ENCODE assay signal across 16 mouse cellular contexts in genomic region chr2:29198446-29198845, GRCm38 (mm10). TPM values are rescaled to one million over a fixed set of nuclear protein-coding genes. Genes with fewer than 3 reads are reported as not detected.
DNase-seq lines count a peak whose midpoint lies in the region; ATAC-seq and TF ChIP-seq lines count a peak whose summit lies in the region.
"Had no signal": no experiment of that assay in that cellular context is flagged by ENCODE, and none has a peak within 500 bp of the region (broad histone marks: within the 10 kb centered on the region; RNA-seq: fewer than 3 reads in every experiment).

No protein-coding gene starts in this region.

- no peak for ATAC-seq in liver, postnatal 0 days
- ATAC-seq: forebrain, postnatal 0 days; midbrain, embryonic 15.5 days had no signal

- no peak for TF ChIP-seq CTCF in liver, postnatal 0 days (IDR thresholded peaks at IDR 0.05; ENCODE audit: low read depth)

- DNase-seq in cerebellum, postnatal 25 days = peak; percentile 14 to 21
- no peak for DNase-seq in cerebellum, adult 11 months
- DNase-seq in heart, adult 8-10 months (ENCODE audit: low spot score) = peak; percentile 46
- DNase-seq in heart, postnatal 4 days = no peak
- DNase-seq in NIH3T3 (ENCODE audit: low read depth) = peak; percentile 33
- DNase-seq in brain, adult 2 months (ENCODE audit: low read depth, low spot score) = peak; percentile 21
- DNase-seq in spleen, postnatal 14 days (ENCODE audit: low spot score in 2 of 2) = no peak
- no peak for DNase-seq in liver, postnatal 0 days
- DNase-seq: forebrain, postnatal 0 days; kidney, adult 2 months; kidney, postnatal 36 days; layer of hippocampus, adult 9-11 months; liver, embryonic 13.5 days; right cerebral cortex, adult 18-20 months had no signal

- peaks cover 6% of the 10 kb centered on the region for H3K4me1 ChIP-seq in liver, postnatal 0 days (ENCODE audit: insufficient read depth)

- no peaks in the 10 kb centered on the region for H3K36me3 ChIP-seq in liver, postnatal 0 days (replicated peaks; ENCODE audit: insufficient read depth, low read length)
- H3K36me3 ChIP-seq: limb, embryonic 12.5 days; liver, embryonic 13.5 days; midbrain, embryonic 15.5 days had no signal

- no peak overlapping the region for H3K9ac ChIP-seq in liver, postnatal 0 days (replicated peaks)
- H3K9ac ChIP-seq: forebrain, postnatal 0 days; limb, embryonic 12.5 days; liver, embryonic 13.5 days; midbrain, embryonic 15.5 days had no signal

- TF ChIP-seq EP300 in liver, postnatal 0 days (IDR thresholded peaks at IDR 0.05; ENCODE audit: low read depth) = no peak

- H3K9me3 ChIP-seq in liver, postnatal 0 days (ENCODE audit: low read length) = no peaks in the 10 kb centered on the region
- H3K9me3 ChIP-seq: limb, embryonic 12.5 days; liver, embryonic 13.5 days; midbrain, embryonic 15.5 days had no signal

- no peak overlapping the region for H3K4me3 ChIP-seq in liver, postnatal 0 days (ENCODE audit: low read depth, low read length)
- H3K4me3 ChIP-seq: limb, embryonic 12.5 days; liver, embryonic 13.5 days; midbrain, embryonic 15.5 days had no signal

- no peak overlapping the region for H3K27ac ChIP-seq in liver, postnatal 0 days (ENCODE audit: low read depth)
- H3K27ac ChIP-seq: limb, embryonic 12.5 days; liver, embryonic 13.5 days; midbrain, embryonic 15.5 days had no signal

- 75% methylated on average over 5 of the region's 5 CpGs for WGBS in liver, postnatal 0 days (ENCODE audit: insufficient replicate concordance)

- peaks cover 22% of the 10 kb centered on the region for H3K27me3 ChIP-seq in liver, postnatal 0 days (ENCODE audit: insufficient read depth, low read length)

- H3K4me2 ChIP-seq in liver, postnatal 0 days (ENCODE audit: low read depth, low read length) = no peak overlapping the region
- H3K4me2 ChIP-seq: limb, embryonic 12.5 days; liver, embryonic 13.5 days; midbrain, embryonic 15.5 days had no signal

RNA-seq across cellular contexts. Expression of gene Ntng2, which starts 54.4 kb away (rescaled TPM):
- 10 to 100 TPM in 3 of 4 experiments, 1 to 10 TPM in 1; 8.3 to 16.7 (median 13.7) TPM for total RNA-seq in heart, adult 8-10 months (2022)
- total RNA-seq in heart, postnatal 4 days (2021) = 1 to 10 TPM; 1.7 to 1.8 TPM
- polyA plus RNA-seq in liver, postnatal 0 days (2015; fragmentation: Nextera tagmentation; extraction: Ambion mirVana) = 0.27 and 0.38 TPM in 2 replicates
- polyA plus RNA-seq: liver, embryonic 13.5 days had no signal

Comparison
In these comparisons a context has a peak if more than half of its experiments do, and no peak if none do; other contexts are left out.
1. DNase-seq: peak in cerebellum, postnatal 25 days (2 of 2), heart, adult 8-10 months (single experiment), NIH3T3 (single experiment) and brain, adult 2 months (single experiment); none in cerebellum, adult 11 months (single experiment), heart, postnatal 4 days (single experiment), spleen, postnatal 14 days (0 of 2) and liver, postnatal 0 days (single experiment).